Mouse (Mus musculus): ENCODE data around the gene Slc16a13.

DNA sequence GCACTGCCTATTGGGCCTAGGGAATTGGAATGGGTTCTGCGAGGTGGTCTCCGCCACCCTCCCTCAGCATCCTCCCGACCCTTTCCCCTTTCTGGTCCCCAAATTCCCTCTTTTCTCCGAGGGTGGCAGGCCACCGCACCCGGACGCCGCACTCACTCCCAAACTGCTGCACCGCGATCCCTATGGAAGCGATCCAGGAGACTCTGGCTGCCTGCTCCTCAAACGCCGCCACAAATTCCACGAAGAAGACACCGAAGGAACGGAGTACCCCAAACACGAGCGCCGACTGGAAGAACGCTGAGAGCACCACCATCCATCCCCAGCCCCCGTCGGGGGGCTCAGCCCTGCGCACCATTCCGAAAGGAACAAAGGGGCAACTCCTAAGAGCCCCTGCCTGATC, 541 bp downstream of the Slc16a13 start:
- TF ChIP-seq CTCF (IDR thresholded peaks at IDR 0.05; ENCODE audit: low read depth, low read length) (no peak), POLR2A (IDR thresholded peaks at IDR 0.05; ENCODE audit: extremely low read depth, insufficient read depth, low read length) (no peak)
